Mouse (Mus musculus): ENCODE measurements around the gene Ntn1.

The Ntn1 gene

DNA sequence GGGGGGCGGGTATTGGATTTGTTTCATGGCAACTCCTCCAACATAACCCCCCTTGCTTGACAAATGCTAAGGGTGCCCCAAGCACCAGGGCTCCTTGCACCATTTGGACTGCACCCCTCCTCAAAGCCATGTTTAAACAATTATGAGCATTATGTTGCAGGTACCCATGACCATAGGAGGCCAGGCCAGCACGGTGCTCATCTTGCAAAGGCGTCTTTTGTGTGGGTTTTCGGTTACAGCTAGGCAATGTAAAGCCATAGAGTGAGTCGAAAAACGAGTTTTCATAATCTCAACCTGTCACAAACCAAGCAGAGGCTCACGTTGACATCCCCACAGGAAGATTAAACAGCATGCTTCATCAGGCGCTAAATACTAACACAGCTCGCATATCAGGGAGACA is 19.3 kb downstream of the Ntn1 start:
- no peak for DNase-seq

DNA sequence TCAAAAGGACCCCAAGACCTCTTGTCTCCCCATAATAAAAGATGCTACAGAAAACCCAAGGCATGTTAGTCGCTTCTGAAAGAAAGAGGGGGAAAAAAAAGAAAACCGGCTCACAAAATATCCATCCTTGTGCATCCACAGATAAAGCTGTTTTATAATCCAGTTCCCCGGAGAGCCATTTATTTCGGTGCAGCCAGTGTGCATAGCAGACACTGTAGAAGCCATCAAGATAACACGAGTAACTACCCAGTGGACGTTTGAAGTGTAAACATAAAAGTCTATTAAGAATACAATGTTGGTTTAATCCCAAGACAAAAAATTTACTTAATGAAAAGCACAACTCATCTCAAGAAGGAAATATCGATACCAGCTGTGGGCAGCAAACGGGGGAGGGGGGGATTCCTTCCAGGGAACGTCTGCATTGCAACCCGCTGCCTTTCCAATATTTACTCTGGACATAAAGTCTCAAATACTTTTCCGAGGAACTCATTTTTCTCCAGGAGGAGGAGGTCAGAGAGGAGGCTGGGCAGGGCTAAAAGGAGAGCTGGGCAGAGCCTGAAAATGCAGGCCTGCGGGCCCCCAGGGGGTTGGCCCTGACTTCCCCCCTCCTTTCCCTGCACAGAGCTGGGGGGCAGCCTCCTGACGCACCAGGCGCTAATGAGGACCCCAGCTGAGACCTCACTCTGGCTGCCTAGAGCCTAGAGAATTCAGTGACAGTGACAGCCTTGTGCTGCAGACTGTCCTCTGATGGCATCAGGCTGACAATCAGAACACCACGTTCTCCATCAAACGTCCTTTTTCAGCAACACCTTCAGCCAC is 21.5 kb downstream of the Ntn1 start:
- no peak for DNase-seq

DNA sequence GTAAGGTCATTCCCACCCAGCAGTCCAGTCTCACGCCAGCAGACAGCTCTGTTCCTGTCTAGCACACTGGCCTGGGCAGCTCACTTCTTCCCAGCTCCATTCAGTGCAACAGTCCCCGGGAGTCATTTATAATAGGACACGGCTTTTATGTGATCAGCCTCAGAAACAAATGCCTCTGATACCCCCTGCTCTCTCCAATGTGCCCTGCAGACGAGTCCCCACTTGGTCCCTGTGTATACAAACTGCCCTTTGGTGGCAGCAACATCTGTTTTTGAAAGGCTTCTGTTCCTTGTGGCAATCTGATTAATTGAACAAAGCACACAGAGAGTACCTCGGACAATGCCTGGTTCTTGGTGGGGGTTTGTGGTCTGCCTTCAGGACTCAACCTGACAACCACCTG is 22.2 kb downstream of the Ntn1 start:
- no peak for DNase-seq

DNA sequence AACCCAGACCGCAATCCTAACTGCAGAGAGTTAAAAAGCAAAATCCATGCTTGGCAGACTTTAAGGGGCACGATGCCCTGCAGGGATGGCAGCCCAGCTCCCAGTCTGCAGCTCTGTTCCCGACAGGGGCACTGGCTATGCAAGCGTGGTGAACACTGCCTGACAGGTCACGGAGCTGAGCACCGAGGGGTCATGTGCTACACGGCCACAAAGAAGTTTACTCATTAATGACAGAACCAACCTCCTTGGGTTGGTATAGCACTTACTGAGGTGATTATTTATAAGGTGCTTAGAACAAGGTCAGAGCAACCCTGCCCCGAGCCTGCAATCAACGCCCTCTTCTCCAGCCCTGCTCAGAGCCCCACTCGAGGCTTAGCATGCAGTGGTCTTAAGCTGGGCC is 27.5 kb downstream of the Ntn1 start:
- DNase-seq = peak; percentile 85 to 89

DNA sequence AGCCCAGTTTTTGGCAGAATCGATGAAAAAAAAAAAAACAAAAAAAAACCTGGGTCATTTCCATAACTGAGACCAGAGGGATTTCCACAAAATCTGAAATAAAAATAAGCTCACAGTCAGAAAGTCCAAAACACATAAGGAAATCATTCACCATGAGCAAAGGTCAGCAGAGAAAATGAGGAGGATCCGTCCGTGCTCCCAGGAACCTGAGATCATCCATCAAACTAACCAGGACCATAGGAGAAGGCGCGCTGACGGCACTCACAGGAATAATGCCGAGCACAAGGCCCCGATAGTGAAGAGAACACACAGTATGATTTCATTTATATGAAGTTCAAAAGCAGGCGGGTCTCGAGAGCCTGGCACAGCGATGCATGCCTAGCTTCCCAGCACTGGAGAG is 29.0 kb downstream of the Ntn1 start:
- DNase-seq = no peak

DNA sequence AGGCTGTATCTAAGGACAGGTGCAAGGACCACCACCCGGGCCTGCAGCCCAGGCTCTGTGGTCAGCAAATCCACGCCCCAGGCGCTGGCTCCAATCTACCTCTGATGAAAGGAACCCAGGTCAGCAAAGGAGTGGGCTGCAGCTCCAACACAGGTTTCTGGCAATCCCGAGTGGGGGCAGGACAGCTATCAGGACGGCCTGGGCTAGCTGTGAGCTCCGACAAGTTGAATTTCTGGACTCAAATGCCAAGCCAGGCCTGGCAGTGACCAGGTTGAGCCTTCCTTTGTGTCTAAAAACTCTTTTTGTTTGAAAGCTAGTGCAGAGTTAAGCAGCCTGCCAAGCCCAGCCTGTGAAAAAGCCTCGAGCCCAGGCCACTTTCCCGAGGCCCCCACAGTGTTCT is 43.7 kb downstream of the Ntn1 start:
- DNase-seq = no peak

DNA sequence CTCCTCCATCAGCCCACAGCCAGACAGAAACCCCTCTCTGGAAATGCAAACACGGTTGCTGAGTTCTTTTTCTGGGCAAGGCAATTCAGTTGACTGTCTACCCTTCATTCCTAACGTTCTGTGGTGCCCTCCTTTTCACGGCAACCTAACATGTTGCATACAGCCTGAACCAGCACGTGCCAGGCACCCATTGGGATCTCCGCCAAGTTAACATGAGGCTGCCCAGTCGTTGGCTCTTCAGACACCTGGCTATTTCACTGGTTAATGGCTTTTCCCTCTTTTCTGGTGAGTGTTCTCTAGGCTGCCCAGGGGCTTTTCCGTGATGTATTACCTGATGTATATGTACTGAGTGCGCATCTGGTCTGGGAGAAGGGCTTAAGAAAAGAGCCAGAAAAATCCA is 45.1 kb downstream of the Ntn1 start:
- no peak for DNase-seq

DNA sequence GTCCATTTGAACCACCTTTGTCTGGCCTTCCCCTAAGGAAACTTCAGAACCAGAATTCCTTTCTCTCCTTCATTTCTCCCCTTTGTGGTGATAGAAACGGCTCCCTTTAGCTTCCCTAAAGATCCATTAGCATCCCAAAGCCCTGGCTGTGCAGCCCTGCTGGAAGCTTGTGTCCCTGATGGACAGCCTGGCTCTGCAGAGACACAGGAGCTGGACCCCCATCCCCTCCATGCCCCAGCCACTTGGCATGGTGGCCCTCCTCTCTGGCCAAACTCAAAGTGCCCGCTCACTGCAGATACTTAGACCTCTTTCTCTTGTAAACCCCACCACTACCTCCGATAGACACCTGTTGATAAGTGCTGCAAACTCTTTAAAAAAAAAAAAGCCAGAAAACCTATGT is 45.8 kb downstream of the Ntn1 start:
- DNase-seq = no peak

DNA sequence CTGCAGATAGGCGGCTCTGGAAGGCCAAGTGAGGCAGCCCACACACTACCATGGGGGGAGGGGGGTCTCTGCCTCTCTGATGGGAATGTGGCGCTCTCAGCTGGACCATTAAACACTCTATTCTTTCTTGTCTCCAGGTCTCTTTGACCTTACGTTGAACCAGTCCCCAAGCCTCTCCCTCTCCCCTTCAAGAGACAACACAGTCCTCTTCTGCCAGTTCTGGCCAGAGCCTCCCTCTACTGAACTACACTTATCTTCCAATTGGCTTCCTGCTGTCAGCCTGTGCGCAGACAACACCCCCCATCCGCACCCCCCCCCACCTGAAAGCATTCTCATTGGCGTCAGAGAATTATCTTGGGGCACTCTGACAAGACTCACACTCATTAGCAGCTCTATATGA is 48.4 kb downstream of the Ntn1 start:
- DNase-seq = no peak

DNA sequence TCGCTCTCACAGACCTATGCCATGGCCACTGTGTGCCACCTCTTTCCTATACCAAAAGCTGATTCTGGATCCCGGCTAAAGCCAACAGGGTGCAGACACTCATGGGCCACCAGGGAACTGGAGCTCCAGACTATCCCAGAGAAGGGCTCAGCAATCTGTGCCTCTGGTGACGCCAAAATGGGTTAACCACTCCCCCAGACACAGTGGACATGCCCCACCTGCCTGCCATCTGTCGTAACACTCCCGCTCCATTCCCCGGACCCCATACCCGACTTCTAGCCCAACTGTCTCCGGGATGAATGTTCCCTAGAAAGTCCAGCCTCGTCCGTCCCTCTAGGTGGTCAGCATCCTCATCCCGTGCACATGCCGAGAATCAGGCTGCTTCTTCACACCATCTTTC is 51.8 kb downstream of the Ntn1 start:
- no peak for DNase-seq

DNA sequence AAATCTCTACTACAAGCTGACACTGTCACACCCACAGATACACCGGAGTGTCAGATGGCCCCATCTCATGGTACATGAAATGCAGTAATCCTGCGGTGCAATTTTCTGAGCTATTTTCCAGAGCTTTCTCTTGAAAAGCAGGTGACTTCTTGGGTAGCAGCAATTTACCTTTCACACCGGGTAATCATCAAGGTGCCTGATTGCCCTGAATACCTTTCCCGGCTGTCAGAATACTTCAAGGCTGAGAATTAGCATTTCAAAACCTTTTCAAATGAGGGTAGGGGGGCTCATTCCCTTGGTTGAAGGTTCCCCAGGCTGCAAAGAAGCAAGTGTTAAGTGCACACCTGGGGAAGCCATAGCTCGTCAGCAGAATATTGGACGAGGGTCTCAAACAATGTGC is 52.5 kb downstream of the Ntn1 start:
- no peak for DNase-seq

DNA sequence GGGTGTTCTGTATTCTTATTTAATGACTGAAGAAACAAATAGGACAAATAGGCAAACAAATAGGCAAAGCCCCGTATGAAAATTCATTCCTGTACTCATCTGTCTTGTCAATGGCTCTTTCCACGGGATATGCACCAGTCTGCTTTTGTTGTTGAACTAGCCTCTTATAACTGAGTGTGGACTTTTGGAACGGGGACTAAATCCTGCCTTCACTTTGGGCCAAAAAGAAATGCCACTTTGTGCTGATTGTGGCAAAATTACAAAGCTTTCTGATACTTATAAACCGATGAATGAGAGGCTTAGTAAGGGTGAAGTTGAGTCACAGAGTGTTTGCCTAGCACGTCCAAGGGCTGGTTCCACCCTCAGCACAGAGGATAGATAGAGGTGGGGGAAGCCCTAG is 53.1 kb downstream of the Ntn1 start:
- no peak for DNase-seq

DNA sequence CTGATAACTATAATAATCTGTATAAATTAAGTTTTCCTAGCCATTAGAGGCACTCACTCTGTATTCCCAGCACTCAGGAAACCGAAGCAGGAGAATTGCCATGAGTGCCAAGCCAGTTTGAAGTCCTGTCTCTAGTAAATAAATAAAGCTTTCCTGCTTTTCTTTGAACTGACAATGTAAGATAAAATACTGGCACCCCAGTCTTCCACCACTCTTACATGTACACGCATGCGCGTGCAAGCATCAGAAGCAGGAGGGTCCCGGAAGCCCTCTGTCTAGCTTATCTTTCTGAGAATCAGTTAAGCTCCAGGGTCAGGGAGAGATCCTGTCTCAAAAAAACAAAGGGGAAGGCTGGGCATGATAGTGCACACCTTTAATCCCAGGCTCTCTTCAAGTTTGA is 54.5 kb downstream of the Ntn1 start:
- DNase-seq = no peak

DNA sequence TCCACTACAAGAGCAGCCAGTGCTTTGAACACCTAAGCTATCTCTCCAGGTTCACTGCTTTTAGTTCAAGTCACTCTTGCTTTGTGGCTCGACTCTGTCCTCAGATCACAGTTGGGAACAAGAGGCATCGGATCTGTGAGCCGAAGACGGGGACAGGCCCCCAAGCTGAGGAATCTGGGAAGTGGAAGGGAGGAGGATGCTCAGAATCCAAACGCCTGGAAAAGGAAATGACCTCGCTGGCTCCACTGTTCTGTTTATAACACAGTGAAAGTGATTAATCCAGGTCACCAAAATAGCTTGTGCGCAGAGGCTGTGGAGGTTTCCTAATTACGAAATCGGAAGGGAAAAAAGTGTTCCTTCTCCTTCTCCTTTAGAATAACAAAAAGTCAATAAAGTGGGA is 56.4 kb downstream of the Ntn1 start:
- peak in 1 of 2 experiments; percentile 33 for DNase-seq

DNA sequence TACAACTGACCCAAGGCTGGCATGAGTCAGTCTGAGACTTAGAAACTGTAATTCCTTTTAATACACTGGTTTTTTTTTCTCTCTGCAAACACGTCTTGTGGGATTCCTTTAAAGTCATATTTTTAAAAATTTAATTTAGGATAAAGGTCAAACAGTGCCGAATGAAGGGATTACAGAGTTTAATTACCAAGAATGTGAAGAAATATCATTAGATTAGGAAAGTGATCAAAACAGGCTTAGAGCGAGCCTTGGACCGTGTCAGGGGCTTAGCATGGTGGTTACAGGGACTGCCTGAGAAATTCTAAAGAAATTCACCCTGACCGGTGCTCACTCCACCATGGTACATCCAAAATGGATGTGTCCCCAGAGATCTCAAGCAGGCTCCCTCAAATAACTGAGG is 57.9 kb downstream of the Ntn1 start:
- no peak for DNase-seq

DNA sequence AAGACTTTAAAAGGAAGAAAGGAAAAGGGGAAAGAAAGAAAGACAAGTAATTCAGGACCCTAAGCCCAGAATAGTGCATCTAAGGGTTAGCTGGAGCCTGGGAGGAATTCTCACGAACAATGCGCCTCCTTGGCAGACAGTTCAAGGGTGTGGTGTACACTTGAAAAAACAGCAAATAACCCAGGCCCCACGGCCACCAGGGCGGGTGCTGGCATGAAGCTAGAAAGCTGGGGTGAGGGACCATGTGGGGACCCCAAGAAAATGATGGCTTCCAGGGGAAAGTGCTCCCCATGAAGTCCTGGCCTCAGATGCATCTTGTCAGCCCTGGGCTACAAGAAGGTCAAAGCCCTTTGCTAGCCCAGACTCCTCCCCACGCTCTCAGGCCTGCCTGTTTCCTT is 58.6 kb downstream of the Ntn1 start:
- DNase-seq = no peak

DNA sequence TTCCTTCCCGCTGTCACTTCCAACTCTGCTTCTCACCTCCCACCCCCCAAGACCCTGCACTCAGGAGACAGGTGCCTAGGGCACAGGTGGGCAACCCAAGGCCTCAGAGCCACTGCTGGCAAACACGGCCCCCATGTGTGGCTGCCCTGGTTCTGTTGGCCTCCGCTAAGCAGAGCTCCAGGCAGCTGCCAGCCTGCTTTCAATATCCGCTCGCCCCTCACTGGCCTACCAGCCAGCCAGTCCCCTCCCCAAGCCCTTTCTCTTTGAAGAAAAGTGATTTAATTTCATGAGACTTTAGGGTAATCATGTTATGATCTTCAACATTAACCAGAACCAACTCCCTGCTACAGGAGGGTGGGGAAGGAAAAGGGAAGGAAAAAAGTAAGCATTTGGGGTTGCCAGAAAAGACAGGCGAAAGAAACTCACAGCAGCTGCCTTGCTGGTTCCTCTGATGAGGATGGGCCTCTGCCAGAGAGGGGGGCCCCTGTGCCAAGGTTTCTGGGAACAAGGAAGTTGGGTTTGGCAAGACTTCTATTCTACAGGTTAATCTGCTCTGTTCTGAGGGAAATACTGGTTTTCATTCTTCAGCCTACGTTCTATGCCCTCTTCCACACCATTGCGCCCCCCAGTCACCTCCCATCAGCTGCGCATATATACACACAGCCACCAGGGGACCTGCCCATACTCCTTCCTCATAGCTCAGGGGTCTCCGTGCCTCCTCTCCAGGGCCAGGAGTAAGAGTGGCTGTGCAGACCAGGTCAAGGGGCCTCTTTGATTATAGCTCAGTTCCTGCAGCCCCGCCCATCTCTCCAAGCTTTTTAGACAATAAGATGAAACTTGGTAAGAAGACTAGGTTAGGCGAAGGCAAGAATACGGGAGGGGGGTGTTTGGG is 59.3 kb downstream of the Ntn1 start:
- DNase-seq = no peak

DNA sequence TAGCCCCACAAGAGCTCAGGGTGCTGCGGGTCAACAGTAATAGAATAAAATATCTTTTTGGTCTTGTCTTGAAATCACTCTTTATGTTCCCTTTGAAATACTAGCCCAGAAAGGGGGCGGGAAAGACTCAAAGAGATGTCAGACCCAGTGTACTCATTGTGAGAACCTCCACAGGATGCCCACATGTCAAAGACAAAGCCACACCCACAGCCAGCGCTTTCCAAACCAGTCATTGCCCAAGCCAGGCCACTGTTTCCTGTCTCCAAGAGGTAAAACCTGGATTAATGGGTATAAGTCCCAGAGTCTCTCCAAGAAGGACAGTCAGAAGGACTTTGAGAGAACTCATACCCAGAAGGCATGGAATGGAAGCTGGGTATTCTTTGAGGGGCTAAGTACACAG is 60.3 kb downstream of the Ntn1 start:
- DNase-seq = no peak

DNA sequence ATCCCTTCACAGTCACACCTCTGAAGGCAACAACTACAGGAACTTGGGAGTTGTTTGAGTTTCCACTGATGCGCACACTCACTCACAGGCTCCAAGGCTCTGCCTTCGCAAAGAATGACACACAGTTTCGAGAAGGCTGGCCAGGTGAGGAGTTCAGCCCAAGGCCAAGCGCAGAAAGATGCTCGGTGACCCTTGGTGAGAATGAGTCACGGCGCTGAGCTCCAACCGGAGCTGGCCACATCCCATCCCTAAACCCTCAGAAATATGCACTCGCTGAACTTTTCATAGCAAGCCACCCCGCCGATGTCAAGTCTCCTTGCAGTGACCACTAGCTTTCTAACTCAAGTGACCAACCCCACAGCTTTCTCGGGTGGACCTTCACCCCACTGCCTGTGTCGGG is 60.8 kb downstream of the Ntn1 start:
- no peak for DNase-seq

DNA sequence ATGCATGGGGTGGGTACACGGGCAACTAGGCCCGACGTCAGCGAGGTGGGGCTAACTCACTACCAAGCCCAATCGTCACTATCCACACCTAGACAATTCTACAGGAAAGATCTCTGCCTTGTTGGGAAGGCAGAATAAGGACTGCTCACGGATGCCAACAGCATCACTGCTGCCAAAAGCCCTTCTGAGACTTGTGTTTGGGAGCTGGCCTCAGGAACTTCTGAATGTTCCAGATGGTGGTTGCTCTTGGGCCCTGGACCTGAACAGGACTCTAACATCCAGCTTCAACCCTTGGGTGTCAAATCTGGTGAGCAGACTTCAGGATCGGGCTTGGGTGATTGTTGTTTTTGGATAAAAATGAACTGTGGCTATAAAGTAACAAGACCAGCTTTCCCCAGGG is 61.3 kb downstream of the Ntn1 start:
- DNase-seq = no peak

DNA sequence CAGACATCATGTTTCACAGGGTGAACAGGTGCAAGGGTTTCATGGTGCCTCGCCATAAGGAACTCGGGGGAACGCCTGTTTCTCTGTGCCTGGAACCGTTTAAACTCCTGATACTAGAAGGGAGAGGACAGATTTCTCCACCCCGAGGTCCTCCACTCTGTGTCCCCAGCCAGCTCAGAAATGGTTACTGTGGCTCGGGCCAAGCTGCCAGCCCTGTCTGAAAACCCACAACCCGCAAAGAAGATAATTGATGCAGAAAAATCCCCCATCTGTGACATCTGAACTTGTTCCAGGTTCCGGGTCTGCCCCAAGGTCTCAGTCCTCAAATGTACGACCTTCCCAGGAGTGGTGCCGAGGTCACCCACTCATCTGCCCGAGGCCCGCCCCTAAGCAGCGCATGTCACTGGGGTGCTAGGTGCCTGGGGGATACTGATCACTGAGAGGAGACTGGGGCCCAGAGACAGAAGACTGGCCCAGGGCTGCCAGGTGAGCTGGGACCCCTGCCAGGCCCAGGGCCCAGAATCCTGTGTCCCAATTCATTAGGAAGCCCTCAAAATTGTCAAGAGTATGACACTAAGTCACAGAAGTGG is 68.9 kb downstream of the Ntn1 start:
- DNase-seq = no peak

DNA sequence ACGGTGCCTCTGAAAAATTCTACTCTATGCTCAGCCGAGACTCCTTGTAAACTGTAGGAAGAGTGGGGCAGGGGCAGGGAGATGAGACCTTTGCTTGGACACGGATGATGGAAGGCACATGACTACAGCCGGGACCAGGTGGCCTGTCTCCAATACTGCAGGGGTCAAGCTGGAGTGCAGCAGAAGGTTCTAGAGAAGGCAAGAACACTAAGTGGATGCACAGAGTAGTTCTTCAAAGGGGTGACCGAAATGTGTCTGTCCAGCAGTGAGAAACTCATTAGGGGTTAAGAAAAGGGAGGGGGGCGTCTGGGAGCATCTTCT is 69.5 kb downstream of the Ntn1 start:
- DNase-seq = peak; percentile 41 to 65

DNA sequence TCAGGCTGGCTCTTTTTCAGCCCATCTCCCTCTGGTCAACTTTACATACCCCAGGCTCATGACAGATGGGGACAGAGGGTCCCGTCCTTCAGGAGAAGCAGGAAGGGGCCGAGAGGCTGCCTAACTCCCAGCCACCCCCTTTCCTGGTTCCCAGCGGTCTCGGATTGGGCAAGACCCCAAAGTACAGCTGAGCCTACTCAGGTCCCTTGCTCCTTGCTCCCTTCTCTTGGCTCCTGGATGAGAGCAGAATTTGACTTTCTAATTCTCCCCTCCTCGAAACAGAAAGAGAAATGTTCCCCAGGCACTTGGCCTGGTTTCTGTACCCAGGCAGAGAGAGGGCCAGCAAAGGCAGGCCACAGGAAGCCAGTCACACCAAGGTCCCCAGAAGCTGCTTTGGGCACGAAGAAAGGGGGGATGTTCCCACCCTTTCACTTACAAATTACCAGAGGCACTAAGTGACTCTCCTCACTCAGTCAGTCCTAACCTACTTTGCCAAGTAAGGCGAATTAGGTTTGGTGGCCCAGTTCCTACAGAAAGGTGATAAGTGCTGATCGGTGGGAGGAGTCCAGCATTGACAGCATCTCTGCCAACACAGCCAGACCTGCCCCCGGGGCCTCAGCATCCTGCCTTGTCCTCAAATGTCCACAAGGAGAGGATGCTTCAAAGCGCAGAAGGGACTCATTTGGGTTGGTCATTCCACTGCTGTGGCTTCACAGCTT is 70.1 kb downstream of the Ntn1 start:
- DNase-seq = no peak

DNA sequence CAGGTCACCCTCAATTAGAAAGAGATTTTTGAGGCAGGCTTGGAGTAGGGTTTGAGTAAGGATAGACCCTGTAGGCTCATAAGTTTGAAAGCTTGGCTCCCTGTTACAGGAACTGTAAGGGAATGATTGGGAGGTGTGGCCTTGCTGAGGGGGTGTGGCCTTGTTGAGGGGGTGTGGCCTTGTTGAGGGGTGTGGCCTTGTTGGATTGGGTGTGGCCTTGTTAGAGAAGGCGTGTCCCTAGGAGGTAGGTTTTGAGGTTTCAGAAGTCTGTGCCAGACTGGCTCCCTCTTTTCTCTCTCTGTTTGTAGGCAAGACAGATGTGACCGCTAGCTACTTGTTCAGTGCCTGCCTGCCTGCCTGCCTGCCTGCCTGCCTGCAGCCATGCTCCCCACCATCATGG is 75.8 kb downstream of the Ntn1 start:
- no peak for DNase-seq

All from kidney, adult 8-10 months (tissue).